Mouse (Mus musculus) left cerebral cortex, adult 6 months (tissue): Measurements from ENCODE around the gene Bpifb4. TPM values are rescaled to one million over a fixed set of nuclear protein-coding genes. Genes with fewer than 3 reads are reported as not detected.

Experiments used
- long read RNA-seq, 2 experiments: library from polyadenylated mRNA; unstranded; transcript quantifications; one replicate each; pipeline ENCODE4 v2.0.0; 2019 to 2020
- polyA plus RNA-seq: library from polyadenylated mRNA; unstranded; fragments of <200 nt; fragmentation: Nextera tagmentation; gene quantifications from 2 replicates; pipeline ENCODE4 v1.2.3, GENCODE M21; 2021

Bpifb4 gene
- 0.10 and 0.17 TPM in 2 replicates for polyA plus RNA-seq
- long read RNA-seq, experiment 1: 0 reads
- long read RNA-seq, experiment 2: 0 reads

DNA sequence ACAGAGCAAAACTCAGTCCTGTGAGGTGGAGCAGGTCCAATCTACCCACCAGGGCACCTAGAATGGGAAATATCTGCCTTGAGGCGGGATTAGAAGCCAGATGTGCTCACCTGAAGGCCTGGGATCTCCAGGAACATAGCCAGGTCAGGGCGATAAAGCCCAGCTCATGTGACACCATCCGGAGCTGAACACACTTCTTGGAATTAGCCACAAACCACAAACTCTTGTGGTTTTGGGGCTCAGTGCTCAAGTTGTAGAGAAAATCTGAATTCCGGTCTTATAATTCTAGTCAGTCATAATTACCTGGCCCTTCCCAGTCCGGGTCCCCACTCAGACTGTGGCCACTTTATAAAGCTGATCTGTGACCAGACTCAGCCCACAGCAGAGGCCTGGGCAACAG is at the start of gene Bpifb4:
Gene Bpifb4, plus strand, starts transcription at position 370 of the 400 bp plus-strand sequence.

DNA sequence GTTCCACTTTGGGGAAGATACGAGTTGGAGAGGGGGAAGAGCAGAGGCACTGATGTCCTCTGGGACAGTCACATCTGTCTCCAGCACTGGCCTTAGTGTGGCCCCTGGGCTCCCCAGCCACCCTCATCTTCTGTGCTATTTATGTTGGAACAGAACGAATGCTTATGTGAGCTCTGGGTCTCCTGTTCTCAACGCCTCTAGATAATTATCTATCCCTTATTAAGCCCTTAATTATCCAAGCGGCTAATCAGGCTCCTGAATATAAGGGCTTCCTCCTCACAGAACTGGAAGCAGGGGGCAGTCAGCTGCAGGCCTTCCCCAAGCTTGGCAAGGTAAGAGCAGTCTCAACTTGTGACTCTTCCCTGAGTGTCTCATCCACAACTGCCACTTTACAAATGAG is 37.9 kb upstream of the Bpifb4 start, which contains the start of gene Bpifb6:
Gene Bpifb6, plus strand, starts transcription at position 301 of the 400 bp plus-strand sequence.

DNA sequence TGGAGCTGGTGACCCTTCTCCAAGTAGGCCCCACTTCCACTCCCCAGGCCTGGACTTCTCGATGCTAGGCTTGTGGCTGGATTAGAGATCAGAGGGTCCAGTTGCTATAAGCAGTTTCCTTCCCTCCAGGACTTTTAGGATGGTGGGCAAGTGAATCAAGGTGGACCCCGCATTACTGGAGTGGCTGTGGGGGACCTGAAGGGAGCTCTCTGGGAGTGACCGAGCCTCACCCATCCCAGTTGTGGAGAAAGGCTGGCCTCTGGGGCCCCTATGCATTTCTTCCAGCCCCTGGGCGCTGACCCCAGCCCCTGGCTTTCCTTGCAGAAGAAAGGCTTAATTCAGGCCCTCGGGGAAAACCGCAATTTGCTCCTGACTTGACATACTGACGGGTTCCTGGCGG is 20.1 kb upstream of the Bpifb4 start, which contains the start of gene Bpifb3:
Gene Bpifb3, plus strand, starts transcription at position 301 of the 400 bp plus-strand sequence.

DNA sequence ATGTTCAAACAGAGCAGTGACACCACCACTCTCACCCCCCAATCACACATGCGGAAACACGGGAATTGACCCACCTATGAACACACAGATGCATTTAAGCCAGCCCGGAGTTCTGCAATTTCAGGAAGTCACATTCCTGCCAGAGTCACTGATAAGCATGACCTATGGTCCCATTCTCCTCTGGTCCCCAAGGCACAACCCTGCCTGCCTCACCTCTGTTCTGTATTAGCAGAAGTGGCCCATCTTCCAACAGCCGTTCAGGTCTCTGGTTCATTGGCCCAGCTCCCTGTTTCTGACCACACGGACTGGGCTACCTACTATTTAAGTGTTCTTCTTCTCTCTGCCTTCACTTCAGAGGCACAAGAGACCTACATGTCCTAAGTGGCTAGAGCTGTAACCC is 36.6 kb downstream of the Bpifb4 start, which contains the start of gene Bpifa6:
Gene Bpifa6, plus strand, starts transcription at position 364 of the 400 bp plus-strand sequence.

DNA sequence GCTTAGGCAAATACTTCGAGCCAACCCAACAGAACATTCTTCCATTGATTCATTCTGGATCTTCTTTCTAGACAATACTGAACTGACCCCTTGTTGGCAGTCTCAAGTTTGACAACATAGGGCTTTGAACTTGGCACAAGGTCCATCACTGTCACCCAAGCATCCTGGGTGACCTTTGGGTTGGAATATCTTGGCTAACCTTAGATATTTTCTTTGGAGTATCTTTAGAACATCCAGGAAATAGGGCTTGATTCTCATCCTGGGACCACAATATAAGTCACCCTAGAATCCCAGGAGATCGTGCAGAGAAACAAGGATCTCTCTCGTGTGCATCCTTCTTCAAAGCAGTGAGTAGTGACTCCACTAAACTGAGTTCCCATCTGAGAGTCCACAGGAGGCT is 70.0 kb downstream of the Bpifb4 start, which contains the start of gene Bpifa2:
Gene Bpifa2, plus strand, starts transcription at position 301 of the 400 bp plus-strand sequence.

Other genes with a start within 250 kb of the Bpifb4 start
- gene Dnmt3c, start 241.6 kb upstream of the Bpifb4 start, polyA plus RNA-seq: 0.06 and 0.16 TPM in 2 replicates
- 80.6 and 106 TPM in 2 replicates for gene Mapre1, start 196.9 kb upstream of the Bpifb4 start, polyA plus RNA-seq
- gene Efcab8, start 158.3 kb upstream of the Bpifb4 start, polyA plus RNA-seq: not detected in 2 replicates
- gene Sun5, start 67.1 kb upstream of the Bpifb4 start, polyA plus RNA-seq: not detected in 2 replicates
- gene Bpifb2, start 63.2 kb upstream of the Bpifb4 start, polyA plus RNA-seq: not detected in 2 replicates
- gene Bpifb6, start 37.8 kb upstream of the Bpifb4 start, polyA plus RNA-seq: not detected in 2 replicates
- 0.18 TPM in 1 of 2 replicates, not detected in the other for gene Bpifb3, start 20.0 kb upstream of the Bpifb4 start, polyA plus RNA-seq
- gene Bpifa6, start 36.7 kb downstream of the Bpifb4 start, polyA plus RNA-seq: not detected in 2 replicates
- gene Bpifa2, start 70.1 kb downstream of the Bpifb4 start, polyA plus RNA-seq: not detected in 2 replicates
- gene Bpifa3, start 192.1 kb downstream of the Bpifb4 start, polyA plus RNA-seq: not detected in 2 replicates
- not detected in 2 replicates for gene Bpifa1, start 204.7 kb downstream of the Bpifb4 start, polyA plus RNA-seq
- not detected in 2 replicates for gene Bpifa5, start 224.4 kb downstream of the Bpifb4 start, polyA plus RNA-seq